27 mouse cellular contexts compared by ENCODE assay signal in the genomic region with DNA sequence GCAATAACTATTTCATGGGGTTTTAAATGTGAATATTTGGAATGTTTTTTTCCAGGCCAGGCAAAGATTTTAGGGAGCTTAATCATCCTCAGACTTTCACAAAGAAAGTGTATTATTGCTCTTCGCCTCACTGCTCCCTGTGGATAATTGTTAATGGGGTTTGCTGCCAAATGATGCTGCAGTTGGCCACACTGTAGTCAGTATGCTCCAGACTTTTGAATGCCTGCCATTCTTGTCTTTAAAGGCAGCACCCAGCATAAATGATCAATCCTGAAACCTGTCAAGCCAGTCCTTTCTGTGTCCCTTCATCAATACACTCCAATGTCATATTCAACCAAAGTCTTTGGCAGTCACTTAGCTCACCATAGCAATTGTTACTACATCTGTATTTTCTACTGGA.
DNase-seq lines count a peak whose midpoint lies in the region; ATAC-seq and TF ChIP-seq lines count a peak whose summit lies in the region.
"Had no signal": no experiment of that assay in that cellular context is flagged by ENCODE, and none has a peak within 500 bp of the region (broad histone marks: within the 10 kb centered on the region; RNA-seq: fewer than 3 reads in every experiment).

No protein-coding gene starts in this region.

- no peak overlapping the region for H3K9ac ChIP-seq in hindbrain, embryonic 16.5 days (ENCODE audit: low read depth, low read length)
- H3K9ac ChIP-seq in hindbrain, embryonic 12.5 days: no peak overlapping the region
- no peak overlapping the region for H3K9ac ChIP-seq in intestine, embryonic 16.5 days (ENCODE audit: low read depth, low read length)
- H3K9ac ChIP-seq: embryonic facial prominence, embryonic 12.5 days; embryonic facial prominence, embryonic 15.5 days; heart, embryonic 12.5 days; heart, embryonic 15.5 days; hindbrain, embryonic 15.5 days had no signal

- TF ChIP-seq CTCF in brain, embryonic 14.5 days (IDR thresholded peaks at IDR 0.05; ENCODE audit: borderline replicate concordance, extremely low read depth, insufficient read depth, insufficient read length): no peak

- H3K4me1 ChIP-seq in hindbrain, embryonic 16.5 days (ENCODE audit: control insufficient read depth, insufficient read depth, low read depth, low read length): no peaks in the 10 kb centered on the region
- H3K4me1 ChIP-seq in hindbrain, embryonic 12.5 days: no peaks in the 10 kb centered on the region
- no peaks in the 10 kb centered on the region for H3K4me1 ChIP-seq in intestine, embryonic 16.5 days (ENCODE audit: control insufficient read depth, insufficient read depth, low read length)
- H3K4me1 ChIP-seq: embryonic facial prominence, embryonic 12.5 days; embryonic facial prominence, embryonic 15.5 days; heart, embryonic 12.5 days; heart, embryonic 15.5 days; hindbrain, embryonic 10.5 days; hindbrain, embryonic 15.5 days had no signal

- no peaks in the 10 kb centered on the region for H3K9me3 ChIP-seq in hindbrain, embryonic 16.5 days (ENCODE audit: control insufficient read depth, low read length)
- no peaks in the 10 kb centered on the region for H3K9me3 ChIP-seq in hindbrain, embryonic 12.5 days (replicated peaks)
- H3K9me3 ChIP-seq in intestine, embryonic 16.5 days (ENCODE audit: control insufficient read depth, low read length): no peaks in the 10 kb centered on the region
- H3K9me3 ChIP-seq: embryonic facial prominence, embryonic 12.5 days; embryonic facial prominence, embryonic 15.5 days; heart, embryonic 12.5 days; heart, embryonic 15.5 days; hindbrain, embryonic 10.5 days; hindbrain, embryonic 15.5 days had no signal

- H3K27me3 ChIP-seq in hindbrain, embryonic 16.5 days (replicated peaks; ENCODE audit: control insufficient read depth, insufficient read depth, low read length): no peaks in the 10 kb centered on the region
- H3K27me3 ChIP-seq in hindbrain, embryonic 12.5 days: no peaks in the 10 kb centered on the region
- no peaks in the 10 kb centered on the region for H3K27me3 ChIP-seq in intestine, embryonic 16.5 days (replicated peaks; ENCODE audit: control insufficient read depth, insufficient read depth, low read length)
- H3K27me3 ChIP-seq: embryonic facial prominence, embryonic 12.5 days; embryonic facial prominence, embryonic 15.5 days; heart, embryonic 12.5 days; heart, embryonic 15.5 days; hindbrain, embryonic 15.5 days had no signal

- no peak overlapping the region for H3K27ac ChIP-seq in hindbrain, embryonic 16.5 days (ENCODE audit: low read depth, low read length)
- no peak overlapping the region for H3K27ac ChIP-seq in hindbrain, embryonic 12.5 days
- no peak overlapping the region for H3K27ac ChIP-seq in intestine, embryonic 16.5 days (ENCODE audit: low read length)
- H3K27ac ChIP-seq: embryonic facial prominence, embryonic 12.5 days; embryonic facial prominence, embryonic 15.5 days; heart, embryonic 15.5 days; hindbrain, embryonic 10.5 days; hindbrain, embryonic 15.5 days had no signal

- WGBS in hindbrain, embryonic 16.5 days: 47% methylated on average over 1 of the region's 1 CpGs
- WGBS in hindbrain, embryonic 12.5 days: 63% methylated on average over 1 of the region's 1 CpGs
- 72% methylated on average over 1 of the region's 1 CpGs for WGBS in intestine, embryonic 16.5 days

- no peaks in the 10 kb centered on the region for H3K36me3 ChIP-seq in hindbrain, embryonic 16.5 days (ENCODE audit: control insufficient read depth, insufficient read depth, low read length)
- H3K36me3 ChIP-seq in hindbrain, embryonic 12.5 days: no peaks in the 10 kb centered on the region
- H3K36me3 ChIP-seq in intestine, embryonic 16.5 days (ENCODE audit: control insufficient read depth, insufficient read depth, low read length): no peaks in the 10 kb centered on the region
- H3K36me3 ChIP-seq: embryonic facial prominence, embryonic 12.5 days; embryonic facial prominence, embryonic 15.5 days; heart, embryonic 12.5 days; heart, embryonic 15.5 days; hindbrain, embryonic 10.5 days; hindbrain, embryonic 15.5 days had no signal

- intact Hi-C loops in left cerebral cortex, postnatal 4 days (cut with DNase I): no loop called here
- intact Hi-C loops in left cerebral cortex, postnatal 10 days (cut with DNase I): no loop called here

- DNase-seq in cerebellum, postnatal 10 days: peak; percentile 17 to 41
- no peak for DNase-seq in cerebellum, postnatal 36 days
- DNase-seq in left cerebral cortex, postnatal 4 days: peak; percentile 9
- DNase-seq in left cerebral cortex, postnatal 10 days (ENCODE audit: extremely low spot score in 1 of 2, low spot score in 2 of 2): no peak
- DNase-seq in brain, embryonic 14.5 days (ENCODE audit: low read depth): peak; percentile 41
- DNase-seq: adrenal gland, adult 2 months; adrenal gland, postnatal 14 days; cerebellum, adult 18-20 months; cerebellum, adult 9-11 months; gastrocnemius, postnatal 14 days; heart, adult 18-20 months; heart, postnatal 10 days; heart, postnatal 36 days; kidney, adult 2 months had no signal

- 0 out of 2 replicates have a peak, but pooled peaks have one; percentile 65 for ATAC-seq in hindbrain, embryonic 16.5 days
- ATAC-seq in hindbrain, embryonic 12.5 days (ENCODE audit: low FRiP score): no peak
- no peak for ATAC-seq in intestine, embryonic 16.5 days
- ATAC-seq: forebrain, embryonic 16.5 days; inflammation-experienced regulatory T-cells, adult 6 months; intestine, postnatal 0 days; Patski had no signal

- TF ChIP-seq POLR2A in brain, embryonic 14.5 days (IDR thresholded peaks at IDR 0.05; ENCODE audit: borderline replicate concordance, extremely low read depth, insufficient read depth, insufficient read length, poor library complexity, severe bottlenecking): no peak

- no peak overlapping the region for H3K4me2 ChIP-seq in hindbrain, embryonic 16.5 days (ENCODE audit: low read length)
- no peak overlapping the region for H3K4me2 ChIP-seq in hindbrain, embryonic 12.5 days (replicated peaks)
- H3K4me2 ChIP-seq in intestine, embryonic 16.5 days (ENCODE audit: low read depth, low read length): no peak overlapping the region
- H3K4me2 ChIP-seq: embryonic facial prominence, embryonic 12.5 days; embryonic facial prominence, embryonic 15.5 days; heart, embryonic 12.5 days; heart, embryonic 15.5 days; hindbrain, embryonic 15.5 days had no signal

- H3K4me3 ChIP-seq in hindbrain, embryonic 16.5 days (ENCODE audit: low read length): no peak overlapping the region
- H3K4me3 ChIP-seq in hindbrain, embryonic 12.5 days: no peak overlapping the region
- H3K4me3 ChIP-seq in intestine, embryonic 16.5 days (ENCODE audit: low read length): no peak overlapping the region
- H3K4me3 ChIP-seq: embryonic facial prominence, embryonic 12.5 days; embryonic facial prominence, embryonic 15.5 days; heart, embryonic 12.5 days; heart, embryonic 15.5 days; hindbrain, embryonic 10.5 days; hindbrain, embryonic 15.5 days had no signal

Comparison
In these comparisons a context has a peak if more than half of its experiments do, and no peak if none do; other contexts are left out.
1. DNase-seq: peak in cerebellum, postnatal 10 days (2 of 2), left cerebral cortex, postnatal 4 days (single experiment) and brain, embryonic 14.5 days (single experiment); none in cerebellum, postnatal 36 days (0 of 2) and left cerebral cortex, postnatal 10 days (0 of 2).